Mouse (Mus musculus) lung, adult 2 months (tissue): ENCODE data around the gene Ceacam19.

Experiments
- CTCF ChIP-seq: fragments of 200-500 bp; IDR thresholded peaks from 2 replicates; pipeline ENCODE4 v1.5.1; 2011; ENCODE audit warnings: mild to moderate bottlenecking, low read length, control low read depth; ENCODE audit not compliant: insufficient read depth
- POLR2A ChIP-seq: fragments of 200-500 bp; IDR thresholded peaks from 2 replicates; pipeline ENCODE4 v1.6.1; 2011; ENCODE audit warnings: low read depth, mild to moderate bottlenecking, control low read depth, low read length, borderline replicate concordance; ENCODE audit errors: extremely low read depth

DNA sequence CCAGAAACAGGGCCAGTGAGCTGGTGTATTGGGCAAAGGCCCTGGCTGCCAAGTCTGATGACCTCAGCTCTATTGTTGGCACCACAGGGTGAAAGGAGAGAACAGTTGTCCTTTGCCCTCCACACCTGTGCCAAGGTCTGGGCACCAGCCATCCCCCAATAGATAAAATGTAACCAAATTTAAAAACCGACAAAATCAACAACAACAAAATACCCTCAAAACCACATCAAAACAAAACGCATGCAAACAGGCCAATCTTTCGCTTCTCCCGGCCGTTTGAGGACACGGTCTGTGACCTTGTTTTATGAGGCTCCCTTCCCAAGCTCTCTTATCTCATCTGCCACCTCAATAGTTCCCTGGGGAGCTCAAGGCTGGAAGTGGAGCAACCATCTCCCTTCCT, 21.3 kb downstream of the Ceacam19 start:
- TF ChIP-seq POLR2A (no peak), CTCF (no peak)
